Mouse (Mus musculus): ENCODE measurements at regions not wholly inside any gene's neighbourhood (a gene's known extent, or its start where the extent isn't known, plus 50 kb on each side); places are given as distances from the start of the nearest gene placed in this dataset.

GRCm38 (mm10) chr8:90192856-90193255 lies 155.3 kb downstream of the Tox3 start:
- no peak for DNase-seq (ENCODE audit: low read depth)

DNA sequence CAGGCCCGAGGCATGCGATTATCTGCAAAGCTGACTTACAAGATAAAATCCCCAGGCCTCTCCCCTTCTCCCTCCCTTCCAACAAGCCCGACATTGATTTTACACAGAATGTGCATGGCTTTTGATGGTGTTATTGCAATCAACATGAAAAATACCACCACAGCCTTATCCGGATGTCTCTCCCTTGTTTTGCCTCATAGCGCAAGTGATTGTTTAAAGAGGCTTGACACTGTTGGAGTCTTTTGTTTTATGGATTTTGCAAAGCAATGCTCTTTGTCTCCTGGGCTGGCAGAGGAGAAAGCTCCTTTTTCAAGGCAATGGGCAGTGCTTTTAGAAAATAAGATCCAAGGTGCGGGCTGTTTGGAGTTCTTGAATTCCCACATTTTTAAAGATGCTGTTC lies 165.3 kb downstream of the Tox3 start:
- no peak for DNase-seq (ENCODE audit: low read depth)

DNA sequence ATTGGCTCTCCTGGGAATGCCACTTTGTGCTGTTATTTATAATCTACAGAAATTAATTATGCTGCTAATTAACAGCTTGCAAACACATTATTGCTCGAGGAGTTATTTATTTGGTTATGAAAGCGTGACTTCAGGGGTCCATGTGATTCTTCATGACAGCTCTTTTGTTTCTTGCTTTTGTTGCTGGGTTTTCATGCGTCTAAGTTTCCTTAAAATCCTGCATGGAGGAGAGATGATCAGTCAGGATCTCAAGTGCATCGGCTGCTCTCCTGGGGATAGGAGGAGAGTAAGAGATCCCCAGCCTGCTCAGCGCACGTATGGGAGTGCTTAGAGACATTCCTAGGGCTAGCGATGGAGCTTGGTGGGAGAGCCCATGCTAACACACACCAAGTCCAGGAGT lies 171.4 kb downstream of the Tox3 start:
- no peak for DNase-seq (ENCODE audit: low read depth)

DNA sequence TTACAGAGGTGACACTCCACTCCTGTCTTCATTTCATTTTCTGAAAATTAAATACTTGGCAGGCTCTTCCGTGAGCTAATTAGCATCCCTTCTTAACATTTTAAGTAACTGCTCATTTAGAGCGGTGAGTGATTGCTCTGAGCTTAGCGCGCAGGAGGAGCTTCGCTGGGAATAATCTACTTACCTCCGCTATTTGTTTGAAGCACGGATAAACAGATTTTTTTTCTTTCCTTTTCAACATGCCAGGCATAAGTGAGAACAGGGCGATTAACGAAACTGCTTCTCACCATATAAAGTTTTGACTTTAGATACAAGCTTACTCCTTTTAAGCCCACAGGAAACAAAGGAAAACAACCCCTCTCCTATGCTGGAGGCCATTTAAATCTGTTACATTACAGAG lies 171.8 kb downstream of the Tox3 start:
- DNase-seq (ENCODE audit: low read depth) = no peak

GRCm38 (mm10) chr8:90166639-90167038 lies 181.5 kb downstream of the Tox3 start:
- no peak for DNase-seq (ENCODE audit: low read depth)

- no peak for DNase-seq (ENCODE audit: low read depth)
These were observed 196.7 kb downstream of the Tox3 start for GRCm38 (mm10) chr8:90151477-90151876.

DNA sequence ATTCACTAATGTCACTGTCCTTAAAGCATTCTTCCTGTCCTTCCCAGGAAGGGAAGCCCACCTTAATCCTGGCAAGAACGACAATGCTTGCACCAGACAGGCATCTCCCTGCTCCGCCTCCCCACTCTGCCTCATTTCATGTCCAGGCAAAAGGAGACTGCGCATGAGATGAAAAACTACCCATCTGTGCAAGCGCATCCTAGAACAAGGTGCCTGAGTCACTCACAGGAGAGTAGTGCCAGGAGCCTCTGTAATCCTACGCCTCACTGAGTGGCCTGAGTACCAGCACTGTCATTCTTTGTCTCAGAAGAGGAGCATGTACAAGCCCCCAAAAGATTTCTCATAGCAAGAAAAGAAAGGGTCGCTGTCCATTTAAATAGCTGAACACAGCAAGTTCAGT lies 198.2 kb downstream of the Tox3 start:
- no peak for DNase-seq (ENCODE audit: low read depth)

- DNase-seq (ENCODE audit: low read depth) = no peak
These were observed 213.5 kb downstream of the Tox3 start for GRCm38 (mm10) chr8:90134626-90135025.

DNA sequence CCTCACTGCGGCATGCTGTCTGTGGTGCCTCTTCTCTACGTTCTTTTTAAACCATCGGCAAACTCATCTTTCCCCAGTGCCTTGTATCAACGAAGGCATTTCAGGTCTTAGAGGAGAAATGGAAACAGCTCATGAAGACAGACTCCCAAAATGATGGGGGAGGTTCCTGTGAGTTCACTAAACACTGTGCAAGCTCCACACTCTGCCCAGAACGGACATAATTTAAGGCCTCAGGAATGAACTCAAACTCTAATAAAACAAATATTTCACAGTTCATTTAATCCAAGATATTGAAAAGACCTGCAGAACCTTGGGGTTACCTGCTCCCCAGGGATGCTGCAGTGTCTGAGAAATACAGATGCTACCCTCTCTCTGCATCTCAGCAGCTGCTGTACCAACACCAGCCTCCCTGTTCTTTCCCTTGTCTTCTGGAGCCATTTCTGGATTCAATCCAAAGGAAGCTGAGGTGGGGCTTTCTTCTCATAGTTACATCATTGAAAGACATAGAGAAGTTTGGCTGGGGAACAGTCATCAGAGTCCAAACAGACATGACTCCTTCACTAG lies 217.4 kb downstream of the Tox3 start:
- DNase-seq (ENCODE audit: low read depth) = no peak

- no peak for DNase-seq (ENCODE audit: low read depth)
These were observed 222.7 kb downstream of the Tox3 start for GRCm38 (mm10) chr8:90125426-90125825.

DNA sequence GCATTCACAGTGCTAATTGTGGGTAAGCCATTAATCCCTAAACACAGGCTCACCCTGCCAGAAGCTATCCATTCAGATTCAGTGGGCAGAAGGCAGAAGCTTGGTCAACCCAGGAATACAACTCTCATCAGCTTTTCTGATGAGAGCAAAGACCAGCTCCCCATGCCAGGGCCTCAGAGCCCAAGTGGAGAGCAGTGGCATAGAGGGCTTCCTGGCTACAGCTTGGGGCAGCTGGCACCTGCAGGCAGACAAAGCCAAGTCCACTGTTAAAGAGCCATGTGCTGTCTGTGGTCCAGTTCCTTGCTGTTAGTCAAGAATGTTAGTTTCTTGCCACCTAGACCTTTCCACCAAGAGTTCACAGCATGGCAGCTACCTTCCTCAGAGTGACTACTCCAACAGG lies 225.0 kb downstream of the Tox3 start:
- no peak for DNase-seq (ENCODE audit: low read depth)

DNA sequence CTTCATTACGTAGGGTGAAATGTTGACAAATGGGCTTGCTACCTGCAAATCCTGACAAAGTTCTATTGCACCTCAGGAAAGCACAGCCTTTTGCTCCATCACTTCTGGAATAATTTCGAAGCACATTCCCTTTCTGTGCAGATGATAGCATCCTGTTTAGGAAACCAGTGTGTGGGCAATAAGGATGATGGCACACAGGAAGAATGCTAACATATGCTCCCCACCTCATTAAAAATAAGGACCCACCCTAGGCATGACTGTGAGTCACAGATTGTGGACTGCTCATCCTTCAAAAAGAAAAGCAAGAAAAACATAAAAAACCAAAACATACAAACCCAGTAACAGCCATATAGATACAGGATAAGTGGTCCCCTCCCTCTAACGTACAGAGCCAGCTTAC lies 226.2 kb downstream of the Tox3 start:
- DNase-seq (ENCODE audit: low read depth) = no peak

GRCm38 (mm10) chr8:90121017-90121416 lies 227.1 kb downstream of the Tox3 start:
- no peak for DNase-seq (ENCODE audit: low read depth)

DNA sequence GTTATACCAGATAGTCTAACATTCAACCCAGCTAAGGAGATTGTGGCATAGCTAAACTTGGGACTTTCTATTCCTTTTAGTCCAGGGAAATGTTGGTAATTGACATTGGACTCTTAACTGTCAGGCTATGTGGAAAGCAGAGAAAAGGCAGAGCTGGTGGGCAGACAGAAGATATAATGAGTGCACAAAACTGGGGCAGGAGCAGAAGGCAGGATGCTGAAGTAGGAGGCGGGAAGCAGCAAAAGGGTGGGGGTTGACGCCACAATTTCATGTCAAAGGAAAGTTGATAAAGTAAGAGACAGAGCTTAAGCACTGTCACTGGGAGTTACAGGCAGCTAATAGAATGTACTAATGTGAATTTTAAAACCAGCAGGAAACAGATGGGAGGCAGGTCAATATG lies 232.7 kb downstream of the Tox3 start:
- DNase-seq (ENCODE audit: low read depth) = no peak

GRCm38 (mm10) chr8:90100509-90100908 lies 247.6 kb downstream of the Tox3 start:
- DNase-seq (ENCODE audit: low read depth) = no peak

DNA sequence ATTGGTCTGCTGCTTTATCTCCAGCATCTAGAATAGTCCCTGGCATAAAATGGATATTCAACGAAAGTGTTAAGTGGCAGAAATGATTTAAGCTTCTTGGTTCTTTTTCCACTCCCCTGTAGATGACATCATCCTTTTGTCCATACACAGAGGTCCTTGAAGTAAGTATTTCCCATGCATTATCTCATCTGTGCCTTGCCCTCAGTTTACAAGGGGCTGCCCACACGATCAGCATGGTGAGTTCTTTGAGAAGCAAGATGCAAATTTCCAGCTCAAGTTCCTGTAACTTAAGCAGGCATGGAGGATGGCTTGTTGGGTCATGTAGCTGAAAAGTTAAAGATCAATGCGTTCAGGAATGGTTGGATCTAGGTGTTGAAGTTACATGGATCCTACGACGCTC lies 265.5 kb downstream of the Tox3 start:
- DNase-seq (ENCODE audit: low read depth) = no peak

DNA sequence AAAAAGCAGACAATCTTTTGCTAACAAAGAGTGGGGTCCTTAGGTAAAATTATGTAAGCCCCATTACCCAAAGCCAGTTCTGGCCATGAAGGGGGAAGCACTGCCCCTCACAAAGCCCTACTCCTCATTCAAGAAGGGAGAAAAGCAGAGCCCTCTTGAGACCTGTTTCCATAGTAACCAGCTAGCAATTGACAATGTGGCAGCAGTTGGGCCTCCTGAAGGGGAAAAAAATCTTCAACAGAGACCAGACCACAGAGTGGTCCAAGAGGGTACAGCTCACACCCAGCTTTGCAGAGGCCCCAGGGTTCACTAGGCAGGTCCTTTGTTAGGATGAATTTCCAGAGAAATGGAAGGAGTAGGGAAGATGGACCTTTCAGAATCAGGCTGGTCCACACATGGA lies 271.8 kb downstream of the Tox3 start:
- DNase-seq (ENCODE audit: low read depth) = no peak

- DNase-seq (ENCODE audit: low read depth) = no peak
These were observed 272.3 kb downstream of the Tox3 start for GRCm38 (mm10) chr8:90075796-90076195.

- DNase-seq (ENCODE audit: low read depth) = no peak
These were observed 278.1 kb downstream of the Tox3 start for GRCm38 (mm10) chr8:90070006-90070405.

- DNase-seq (ENCODE audit: low read depth) = no peak
These were observed 278.6 kb downstream of the Tox3 start for GRCm38 (mm10) chr8:90069411-90069993.

DNA sequence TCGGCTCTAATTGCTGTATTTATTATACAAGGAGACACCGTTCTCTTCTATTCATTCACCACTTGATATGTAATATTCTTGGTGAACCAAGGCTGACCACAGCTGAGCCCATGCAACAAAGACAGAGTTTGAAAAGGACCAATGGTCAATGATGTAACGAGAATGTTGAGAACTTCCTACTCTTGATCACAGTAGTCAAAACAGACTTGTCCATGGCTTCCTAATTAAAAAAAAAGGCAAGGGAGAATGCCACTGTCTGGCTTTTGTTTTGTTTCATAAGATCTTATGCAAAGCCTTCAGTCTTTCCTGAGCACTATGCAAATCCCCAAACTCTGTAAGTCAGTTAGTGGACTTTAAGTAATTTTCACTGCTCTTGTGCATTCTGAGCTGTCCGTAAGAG lies 279.7 kb downstream of the Tox3 start:
- no peak for DNase-seq (ENCODE audit: low read depth)

DNA sequence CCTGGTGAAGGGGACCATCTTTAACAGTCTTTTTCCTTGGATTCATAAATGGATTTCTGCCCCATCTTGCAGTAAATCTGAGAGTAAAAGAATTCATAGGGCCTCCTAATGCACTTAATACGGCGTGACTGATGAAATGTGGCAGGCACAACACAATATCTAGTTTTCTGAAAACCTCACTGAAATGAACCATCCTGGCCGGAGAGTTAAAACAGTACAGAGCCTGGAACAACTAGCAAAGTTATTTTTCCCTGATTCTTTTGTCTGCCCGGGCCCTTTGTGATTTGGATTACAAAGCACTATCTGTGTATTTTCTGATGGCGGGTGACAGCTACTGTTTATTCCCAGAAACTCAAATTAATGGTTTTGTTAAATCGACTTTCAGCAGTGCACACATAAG lies 283.8 kb downstream of the Tox3 start:
- no peak for DNase-seq (ENCODE audit: low read depth)

GRCm38 (mm10) chr8:90063291-90063690 lies 284.9 kb downstream of the Tox3 start:
- no peak for DNase-seq (ENCODE audit: low read depth)

GRCm38 (mm10) chr8:90058631-90059166 lies 289.4 kb downstream of the Tox3 start:
- DNase-seq (ENCODE audit: low read depth) = no peak

All from fibroblast of lung, adult 2 months (primary cell).